Comparison of ENCODE assay signal across 9 mouse cellular contexts in genomic region chr2:51192319-51192718, GRCm38 (mm10). TPM values are rescaled to one million over a fixed set of nuclear protein-coding genes. Genes with fewer than 3 reads are reported as not detected.
DNase-seq lines count a peak whose midpoint lies in the region; TF ChIP-seq lines count a peak whose summit lies in the region.
"Had no signal": no experiment of that assay in that cellular context is flagged by ENCODE, and none has a peak within 500 bp of the region (broad histone marks: within the 10 kb centered on the region; RNA-seq: fewer than 3 reads in every experiment).

No protein-coding gene starts in this region.

- peak; percentile 51 for TF ChIP-seq CTCF in layer of hippocampus, adult 2 months (conservative IDR thresholded peaks at IDR 0.05)

- H3K4me3 ChIP-seq in layer of hippocampus, adult 2 months, result no peak overlapping the region
- H3K4me3 ChIP-seq: intestine, embryonic 15.5 days had no signal

- no peak overlapping the region for H3K27ac ChIP-seq in layer of hippocampus, adult 2 months
- H3K27ac ChIP-seq: intestine, embryonic 15.5 days had no signal

- DNase-seq in gastrocnemius, adult 18-20 months (ENCODE audit: low spot score), result peak; percentile 6
- no peak for DNase-seq in gastrocnemius, adult 8-10 months (ENCODE audit: low spot score in 2 of 2)
- DNase-seq in layer of hippocampus, adult 2 months (ENCODE audit: low spot score in 2 of 2), result no peak
- no peak for DNase-seq in layer of hippocampus, postnatal 25 days (ENCODE audit: extremely low spot score in 1 of 2, low spot score in 1 of 2)
- DNase-seq in B cell, adult 2 months, result peak; percentile 18 to 26
- DNase-seq in ZHBTc4 (ENCODE audit: low read depth, low spot score), result peak; percentile 53
- DNase-seq in natural killer cell, adult 2 months (ENCODE audit: low spot score in 2 of 2), result no peak
- no peak for DNase-seq in spleen, postnatal 14 days (ENCODE audit: low spot score in 2 of 2)

RNA-seq across cellular contexts. Expression of gene Rnd3, which starts 43.4 kb away (rescaled TPM):
- 1 to 10 TPM; 3.7 to 6.0 TPM for total RNA-seq in gastrocnemius, adult 18-20 months (2021)
- 1 to 10 TPM; 3.2 to 4.5 (median 3.5) TPM for total RNA-seq in gastrocnemius, adult 8-10 months (2022)
- total RNA-seq in layer of hippocampus, adult 2 months (2021), result 10 to 100 TPM; 13.2 to 14.1 TPM
- total RNA-seq in layer of hippocampus, postnatal 25 days (2021), result 10 to 100 TPM; 13.0 to 14.9 TPM

Comparison
In these comparisons a context has a peak if more than half of its experiments do, and no peak if none do; other contexts are left out.
1. DNase-seq: peak in gastrocnemius, adult 18-20 months (single experiment), B cell, adult 2 months (2 of 2) and ZHBTc4 (single experiment); none in gastrocnemius, adult 8-10 months (0 of 2), layer of hippocampus, adult 2 months (0 of 2), layer of hippocampus, postnatal 25 days (0 of 2), natural killer cell, adult 2 months (0 of 2) and spleen, postnatal 14 days (0 of 2).